Mouse (Mus musculus) brain, embryonic 14.5 days (tissue): ENCODE data around the gene Bak1.

Source experiments
- CTCF ChIP-seq: fragments of 200-500 bp; IDR thresholded peaks from 2 replicates; pipeline ENCODE4 v1.5.1; 2012; ENCODE audit warnings: inconsistent platforms, mild to moderate bottlenecking, moderate library complexity, borderline replicate concordance; ENCODE audit not compliant: insufficient read depth, insufficient read length; ENCODE audit errors: extremely low read depth
- POLR2A ChIP-seq: fragments of 200-500 bp; IDR thresholded peaks from 2 replicates; pipeline ENCODE4 v1.6.1; 2012; ENCODE audit warnings: mild to moderate bottlenecking, inconsistent platforms, borderline replicate concordance; ENCODE audit not compliant: poor library complexity, insufficient read depth, insufficient read length, severe bottlenecking; ENCODE audit errors: extremely low read depth

DNA sequence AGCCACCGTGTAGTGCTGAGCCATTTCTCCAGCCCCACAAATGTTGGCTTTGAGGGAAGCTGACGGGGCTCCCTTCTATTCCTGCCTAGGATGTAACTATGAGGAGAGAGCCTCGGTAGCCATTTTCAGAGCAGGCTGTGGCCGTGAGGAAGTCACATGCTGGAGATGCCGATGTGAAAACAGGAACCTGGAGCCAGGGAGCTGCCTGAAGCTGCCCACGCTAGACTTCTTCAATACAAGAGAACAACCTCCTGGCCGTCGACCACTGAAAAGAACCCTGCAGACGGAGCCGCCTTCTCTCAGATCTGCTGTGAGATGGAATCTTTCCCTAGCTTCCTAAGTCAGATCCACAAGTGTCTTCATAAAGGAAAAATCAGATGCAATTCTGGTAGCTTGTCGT is 23.2 kb downstream of the Bak1 start:
- TF ChIP-seq CTCF (no peak), POLR2A (no peak)
